Mouse (Mus musculus): ENCODE data around the gene Kcnj8.

The Kcnj8 gene

GRCm38 (mm10) chr6:142551482-142551881 is 19.9 kb downstream of the Kcnj8 start:
- in situ Hi-C loops (cut with MboI, MseI) = no loop called here

- in situ Hi-C loops (cut with MboI, MseI) = no loop called here
Observed at GRCm38 (mm10) chr6:142550871-142551270, 20.5 kb downstream of the Kcnj8 start.

GRCm38 (mm10) chr6:142548377-142548776 is 23.0 kb downstream of the Kcnj8 start:
- in situ Hi-C loops (cut with MboI, MseI) = no loop called here

DNA sequence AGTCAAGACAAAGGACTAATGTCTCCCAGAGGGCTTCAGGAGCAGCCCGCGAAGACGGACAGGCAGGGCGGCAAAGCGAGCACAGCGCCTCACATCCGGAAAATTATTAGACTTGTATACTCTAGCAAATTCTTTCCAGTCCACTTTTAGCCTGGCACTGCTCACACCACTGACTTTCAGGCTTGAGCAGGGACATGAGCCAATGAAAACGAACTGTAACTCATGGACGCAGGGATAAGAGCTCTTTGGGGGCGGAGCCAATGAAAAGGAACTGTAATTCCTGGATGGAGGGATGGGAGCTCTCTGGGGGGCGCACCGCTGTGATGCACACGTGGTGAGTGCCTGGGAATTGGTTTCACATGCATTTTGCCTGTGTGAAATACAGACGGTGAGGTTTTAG is 26.3 kb downstream of the Kcnj8 start:
- in situ Hi-C loops (cut with MboI, MseI) = no loop called here

- in situ Hi-C loops (cut with MboI, MseI) = no loop called here
Observed at GRCm38 (mm10) chr6:142543648-142544047, 27.8 kb downstream of the Kcnj8 start.

- in situ Hi-C loops (cut with MboI, MseI) = no loop called here
Observed at GRCm38 (mm10) chr6:142542800-142543175, 28.6 kb downstream of the Kcnj8 start.

DNA sequence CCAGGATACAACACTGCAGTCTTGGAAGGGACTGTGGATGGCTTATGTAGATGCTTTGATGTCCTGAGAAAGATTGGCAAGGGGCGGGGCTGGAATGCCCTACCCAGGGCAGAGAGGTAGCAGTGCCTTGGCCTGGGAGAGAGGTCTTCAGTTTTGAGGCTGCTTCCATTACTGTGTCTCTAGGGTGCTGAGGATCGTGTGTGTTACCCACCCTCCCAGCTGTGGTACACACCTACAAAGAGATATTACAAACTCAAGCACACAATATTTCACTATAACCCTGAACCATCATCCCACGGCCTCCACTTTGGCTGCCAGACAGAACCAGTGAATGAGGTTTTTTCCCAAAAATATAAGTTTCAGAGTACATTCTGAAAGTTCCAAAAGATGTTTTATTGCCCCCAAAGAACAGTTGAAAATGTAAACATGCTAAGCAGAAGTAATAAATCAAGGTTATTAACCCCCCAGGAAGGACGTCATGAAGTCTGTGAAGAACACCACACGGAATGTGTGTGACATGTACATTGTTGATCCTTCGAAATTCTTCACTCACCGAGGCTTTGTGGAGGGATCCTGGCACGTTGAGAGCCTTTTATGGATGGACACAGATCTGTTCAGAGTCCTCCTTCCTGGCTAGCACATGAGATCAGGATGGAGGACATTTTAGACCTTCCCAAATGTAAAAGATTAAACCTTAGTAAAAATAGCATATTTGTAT is 29.2 kb downstream of the Kcnj8 start:
- in situ Hi-C loops (cut with MboI, MseI) = no loop called here

- in situ Hi-C loops (cut with MboI, MseI) = no loop called here
Observed at GRCm38 (mm10) chr6:142540561-142541160, 30.8 kb downstream of the Kcnj8 start.

DNA sequence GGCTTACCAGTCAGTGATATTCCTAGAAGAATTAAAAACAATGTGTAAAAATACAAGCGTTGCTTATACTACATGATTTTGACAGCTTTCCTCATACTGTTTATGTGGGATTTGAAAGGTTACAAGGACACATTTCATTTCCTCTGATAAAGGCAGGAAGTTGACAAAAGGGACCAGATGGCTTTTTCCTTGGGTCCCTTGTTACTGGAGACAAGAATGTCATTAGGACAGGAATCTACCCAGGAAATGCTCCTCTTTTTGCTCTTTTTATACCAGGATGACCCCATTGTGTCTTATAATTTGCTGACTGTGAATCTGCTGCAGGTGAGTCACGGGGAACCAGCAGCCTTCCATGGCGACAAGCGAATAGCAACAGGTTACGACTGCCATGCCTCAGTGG is 31.3 kb downstream of the Kcnj8 start:
- in situ Hi-C loops (cut with MboI, MseI) = no loop called here

DNA sequence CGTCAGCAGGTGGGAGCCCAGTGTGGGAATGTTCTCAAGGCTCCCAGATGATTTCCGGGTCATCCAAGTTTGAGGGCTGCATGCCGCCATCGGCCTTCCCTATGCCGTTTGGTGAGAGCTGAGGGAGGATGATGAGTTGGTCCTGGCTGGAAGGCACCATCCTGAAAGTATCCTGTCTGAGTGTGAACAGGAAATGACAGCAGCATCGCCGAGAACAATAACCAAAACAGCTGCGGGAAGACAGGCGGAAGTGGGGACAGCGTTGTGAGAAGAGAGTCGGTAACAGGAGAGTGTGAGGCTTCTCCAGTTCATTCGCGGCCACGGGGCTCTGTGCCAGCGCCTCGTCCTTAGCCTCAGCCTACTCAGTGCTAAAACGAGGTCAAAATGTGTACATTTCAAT is 32.9 kb downstream of the Kcnj8 start:
- in situ Hi-C loops (cut with MboI, MseI) = loop anchor here in 1 of 2 experiments (10.0 kb wide), 1 partner anchor 1176 kb away; no protein-coding TSS in a partner anchor

- in situ Hi-C loops (cut with MboI, MseI) = loop anchor here in 1 of 2 experiments (10.0 kb wide), 1 partner anchor 1181 kb away; no protein-coding TSS in a partner anchor
Observed at GRCm38 (mm10) chr6:142533412-142533811, 38.0 kb downstream of the Kcnj8 start.

GRCm38 (mm10) chr6:142532686-142533085 is 38.7 kb downstream of the Kcnj8 start:
- in situ Hi-C loops (cut with MboI, MseI) = loop anchor here in 1 of 2 experiments (10.0 kb wide), 1 partner anchor 1182 kb away; no protein-coding TSS in a partner anchor

- in situ Hi-C loops (cut with MboI, MseI) = loop anchor here in 1 of 2 experiments (10.0 kb wide), 1 partner anchor 1183 kb away; no protein-coding TSS in a partner anchor
Observed at GRCm38 (mm10) chr6:142532141-142532540, 39.3 kb downstream of the Kcnj8 start.

GRCm38 (mm10) chr6:142530378-142530777 is 41.0 kb downstream of the Kcnj8 start:
- in situ Hi-C loops (cut with MboI, MseI) = loop anchor here in 1 of 2 experiments (10.0 kb wide), 1 partner anchor 1184 kb away; no protein-coding TSS in a partner anchor

GRCm38 (mm10) chr6:142529680-142530079 is 41.7 kb downstream of the Kcnj8 start:
- in situ Hi-C loops (cut with MboI, MseI) = loop anchor here (5.0 to 10.0 kb wide), 3 partner anchors 123 to 1185 kb away; no protein-coding TSS in a partner anchor

DNA sequence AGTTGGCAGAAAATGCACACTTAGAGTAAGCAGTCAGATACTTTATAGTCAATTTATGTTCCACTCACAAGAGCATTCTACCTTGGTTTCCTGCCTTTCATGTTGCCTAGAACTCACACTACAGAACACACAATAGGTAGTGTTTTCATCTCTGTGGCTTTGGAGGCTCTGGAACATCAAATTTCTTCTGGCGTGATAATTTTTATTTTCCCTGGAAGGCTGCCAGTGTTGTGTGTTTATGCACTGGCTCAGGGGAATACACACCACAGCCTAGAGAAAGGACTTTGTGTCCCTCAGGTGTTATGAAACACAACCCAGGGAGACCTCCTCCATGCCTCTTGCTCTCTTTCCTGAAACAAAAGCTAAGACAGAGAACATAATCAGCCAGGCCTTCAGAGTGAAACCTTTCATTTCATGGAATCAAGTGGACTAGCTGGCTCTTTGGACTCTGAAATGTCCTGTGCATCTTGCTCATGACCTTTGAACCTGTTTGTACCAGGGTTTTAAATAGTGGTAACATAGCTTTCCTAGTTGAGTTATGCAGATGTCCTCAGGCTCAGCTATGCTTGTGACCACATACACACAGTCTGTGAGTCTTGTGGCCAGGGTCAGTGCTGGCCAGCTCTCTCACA is 43.4 kb downstream of the Kcnj8 start:
- in situ Hi-C loops (cut with MboI, MseI) = loop anchor here (5.0 kb wide), 2 partner anchors 124 to 204 kb away; no protein-coding TSS in a partner anchor

GRCm38 (mm10) chr6:142524635-142525308 is 46.6 kb downstream of the Kcnj8 start:
- in situ Hi-C loops (cut with MboI, MseI) = loop anchor here (5.0 kb wide), 3 partner anchors 128 to 213 kb away; no protein-coding TSS in a partner anchor

DNA sequence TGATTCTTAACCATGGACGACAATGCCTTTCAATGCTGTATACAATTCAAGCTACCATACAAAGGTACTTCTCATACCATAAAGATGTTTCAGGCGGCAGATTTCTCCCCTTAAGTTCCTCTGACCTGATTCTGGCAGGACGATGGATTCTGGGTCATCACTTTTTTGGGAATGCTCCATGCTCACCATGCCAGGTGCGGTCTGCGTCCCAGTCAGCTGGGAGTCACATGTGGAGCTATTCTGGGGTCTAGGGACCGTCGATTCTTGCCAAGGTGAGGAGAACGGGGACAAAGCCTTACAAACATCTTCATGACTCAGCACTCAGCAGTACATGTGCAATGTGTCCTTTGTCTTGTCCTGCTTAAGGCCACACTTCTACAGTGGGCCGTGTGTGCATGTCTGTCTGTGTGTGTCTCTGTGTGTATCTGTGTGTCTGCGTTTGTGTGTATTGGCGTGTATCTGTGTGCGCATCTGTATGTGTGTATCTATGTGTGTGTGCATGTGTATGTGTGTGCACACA is 49.8 kb downstream of the Kcnj8 start:
- in situ Hi-C loops (cut with MboI, MseI) = loop anchor here in 1 of 2 experiments (5.0 kb wide), 1 partner anchor 216 kb away; no protein-coding TSS in a partner anchor

- in situ Hi-C loops (cut with MboI, MseI) = loop anchor here in 1 of 2 experiments (10.0 kb wide), 1 partner anchor 134 kb away; the partner anchor contains the start of genes Golt1b and Recql
Observed at GRCm38 (mm10) chr6:142519110-142519509, 52.3 kb downstream of the Kcnj8 start.

- in situ Hi-C loops (cut with MboI, MseI) = loop anchor here in 1 of 2 experiments (10.0 kb wide), 1 partner anchor 131 kb away; the partner anchor contains the start of genes Golt1b and Recql
Observed at GRCm38 (mm10) chr6:142515379-142515778, 56.0 kb downstream of the Kcnj8 start.

- in situ Hi-C loops (cut with MboI, MseI) = loop anchor here in 1 of 2 experiments (10.0 kb wide), 1 partner anchor 130 kb away; the partner anchor contains the start of genes Golt1b and Recql
Observed at GRCm38 (mm10) chr6:142514912-142515311, 56.5 kb downstream of the Kcnj8 start.

Measured in T-helper 17 cell (primary cell).